Mouse (Mus musculus): ENCODE results near the gene Ccdc151.

The Ccdc151 gene

GRCm38 (mm10) chr9:22004546-22004945, 2.1 kb upstream of the Ccdc151 start:
- in situ Hi-C loops (cut with MboI; ENCODE audit: low pct_unique_long_range_greater_than_20kb in 1 of 2, low sequenced_read_pairs in 2 of 2, unreplicated experiment in 1 of 2) = loop anchor here in 1 of 2 experiments (5.0 kb wide), 1 partner anchor 38 kb away; no protein-coding TSS in a partner anchor

GRCm38 (mm10) chr9:22003163-22003554, 725 bp upstream of the Ccdc151 start:
- in situ Hi-C loops (cut with MboI; ENCODE audit: low pct_unique_long_range_greater_than_20kb in 1 of 2, low sequenced_read_pairs in 2 of 2, unreplicated experiment in 1 of 2) = loop anchor here in 1 of 2 experiments (5.0 kb wide), 1 partner anchor 39 kb away; no protein-coding TSS in a partner anchor

- in situ Hi-C loops (cut with MboI; ENCODE audit: low pct_unique_long_range_greater_than_20kb in 1 of 2, low sequenced_read_pairs in 2 of 2, unreplicated experiment in 1 of 2) = loop anchor here in 1 of 2 experiments (5.0 kb wide), 1 partner anchor 41 kb away; no protein-coding TSS in a partner anchor
These were observed 801 bp downstream of the Ccdc151 start for GRCm38 (mm10) chr9:22001633-22002032.

- in situ Hi-C loops (cut with MboI; ENCODE audit: low pct_unique_long_range_greater_than_20kb in 1 of 2, low sequenced_read_pairs in 2 of 2, unreplicated experiment in 1 of 2) = loop anchor here in 1 of 2 experiments (5.0 kb wide), 1 partner anchor 42 kb away; no protein-coding TSS in a partner anchor
These were observed 2.1 kb downstream of the Ccdc151 start for GRCm38 (mm10) chr9:22000296-22000695.

- in situ Hi-C loops (cut with MboI; ENCODE audit: low pct_unique_long_range_greater_than_20kb in 1 of 2, low sequenced_read_pairs in 2 of 2, unreplicated experiment in 1 of 2) = loop anchor here in 1 of 2 experiments (25.0 kb wide), 1 partner anchor 141 kb away; the partner anchor contains the start of gene Acp5
These were observed 6.1 kb downstream of the Ccdc151 start for GRCm38 (mm10) chr9:21996178-21996867.

GRCm38 (mm10) chr9:21992227-21992626, 10.2 kb downstream of the Ccdc151 start:
- in situ Hi-C loops (cut with MboI; ENCODE audit: low pct_unique_long_range_greater_than_20kb in 1 of 2, low sequenced_read_pairs in 2 of 2, unreplicated experiment in 1 of 2) = loop anchor here in 1 of 2 experiments (25.0 kb wide), 1 partner anchor 145 kb away; the partner anchor contains the start of gene Acp5

- in situ Hi-C loops (cut with MboI; ENCODE audit: low pct_unique_long_range_greater_than_20kb in 1 of 2, low sequenced_read_pairs in 2 of 2, unreplicated experiment in 1 of 2) = loop anchor here in 1 of 2 experiments (25.0 kb wide), 1 partner anchor 148 kb away; the partner anchor contains the start of gene Acp5
These were observed 13.0 kb downstream of the Ccdc151 start, which contains the start of gene Rgl3 for GRCm38 (mm10) chr9:21989230-21990110. Gene Rgl3 (minus strand): TSS chr9:21989446.

GRCm38 (mm10) chr9:21988421-21989101, 13.9 kb downstream of the Ccdc151 start:
- in situ Hi-C loops (cut with MboI; ENCODE audit: low pct_unique_long_range_greater_than_20kb in 1 of 2, low sequenced_read_pairs in 2 of 2, unreplicated experiment in 1 of 2) = loop anchor here in 1 of 2 experiments (25.0 kb wide), 1 partner anchor 149 kb away; the partner anchor contains the start of gene Acp5

GRCm38 (mm10) chr9:21987592-21988342, 14.7 kb downstream of the Ccdc151 start:
- in situ Hi-C loops (cut with MboI; ENCODE audit: low pct_unique_long_range_greater_than_20kb in 1 of 2, low sequenced_read_pairs in 2 of 2, unreplicated experiment in 1 of 2) = loop anchor here in 1 of 2 experiments (25.0 kb wide), 1 partner anchor 150 kb away; the partner anchor contains the start of gene Acp5

- in situ Hi-C loops (cut with MboI; ENCODE audit: low pct_unique_long_range_greater_than_20kb in 1 of 2, low sequenced_read_pairs in 2 of 2, unreplicated experiment in 1 of 2) = loop anchor here in 1 of 2 experiments (25.0 kb wide), 1 partner anchor 153 kb away; the partner anchor contains the start of gene Acp5
These were observed 18.5 kb downstream of the Ccdc151 start for GRCm38 (mm10) chr9:21983911-21984310.

- in situ Hi-C loops (cut with MboI; ENCODE audit: low pct_unique_long_range_greater_than_20kb in 1 of 2, low sequenced_read_pairs in 2 of 2, unreplicated experiment in 1 of 2) = loop anchor here (5.0 to 25.0 kb wide), 3 partner anchors 74 to 159 kb away; partner anchors contain the start of genes Acp5 (in 1 of the 2) and Elavl3 (in 1 of the 2)
These were observed 23.9 kb downstream of the Ccdc151 start for GRCm38 (mm10) chr9:21978398-21979128.

- in situ Hi-C loops (cut with MboI; ENCODE audit: low pct_unique_long_range_greater_than_20kb in 1 of 2, low sequenced_read_pairs in 2 of 2, unreplicated experiment in 1 of 2) = loop anchor here (5.0 to 25.0 kb wide), 3 partner anchors 74 to 159 kb away; partner anchors contain the start of genes Acp5 (in 1 of the 2) and Elavl3 (in 1 of the 2)
These were observed 24.5 kb downstream of the Ccdc151 start for GRCm38 (mm10) chr9:21977972-21978371.

GRCm38 (mm10) chr9:21977331-21977730, 25.1 kb downstream of the Ccdc151 start:
- in situ Hi-C loops (cut with MboI; ENCODE audit: low pct_unique_long_range_greater_than_20kb in 1 of 2, low sequenced_read_pairs in 2 of 2, unreplicated experiment in 1 of 2) = loop anchor here (5.0 to 25.0 kb wide), 3 partner anchors 75 to 160 kb away; partner anchors contain the start of genes Acp5 (in 1 of the 2) and Elavl3 (in 1 of the 2)

- in situ Hi-C loops (cut with MboI; ENCODE audit: low pct_unique_long_range_greater_than_20kb in 1 of 2, low sequenced_read_pairs in 2 of 2, unreplicated experiment in 1 of 2) = loop anchor here (5.0 to 25.0 kb wide), 3 partner anchors 76 to 161 kb away; partner anchors contain the start of genes Acp5 (in 1 of the 2) and Elavl3 (in 1 of the 2)
These were observed 25.7 kb downstream of the Ccdc151 start for GRCm38 (mm10) chr9:21976626-21977175.

GRCm38 (mm10) chr9:21969304-21969703, 33.1 kb downstream of the Ccdc151 start:
- in situ Hi-C loops (cut with MboI; ENCODE audit: low pct_unique_long_range_greater_than_20kb in 1 of 2, low sequenced_read_pairs in 2 of 2, unreplicated experiment in 1 of 2) = no loop called here

GRCm38 (mm10) chr9:21968883-21969282, 33.6 kb downstream of the Ccdc151 start:
- in situ Hi-C loops (cut with MboI; ENCODE audit: low pct_unique_long_range_greater_than_20kb in 1 of 2, low sequenced_read_pairs in 2 of 2, unreplicated experiment in 1 of 2) = no loop called here

Data from mouse embryonic stem cell (cell line).